Mouse (Mus musculus) limb, embryonic 12.5 days (tissue): Measurements from ENCODE around the gene Cftr. TPM values are rescaled to one million over a fixed set of nuclear protein-coding genes. Genes with fewer than 3 reads are reported as not detected.

Experiments used
- ATAC-seq: fragments of 200-750 bp; cut with Nextera tagmentation; 2 replicates; pipeline ENCODE4 v1.8.0; 2017; ENCODE audit warnings: low read depth, moderate TSS enrichment; ENCODE audit not compliant: insufficient number of reproducible peaks, insufficient read depth, low FRiP score, low TSS enrichment
- H3K27ac ChIP-seq: fragments of 300-500 bp; sonication (generic); 2 replicates; pipeline ENCODE4 v1.5.1; 2016; ENCODE audit warnings: mild to moderate bottlenecking, moderate library complexity
- H3K27me3 ChIP-seq: fragments of 300-500 bp; sonication (generic); 2 replicates; pipeline ENCODE4 v1.6.1; 2016; ENCODE audit warnings: mild to moderate bottlenecking, moderate library complexity
- H3K36me3 ChIP-seq: fragments of 300-500 bp; sonication (generic); 2 replicates; pipeline ENCODE4 v1.6.1; 2016; ENCODE audit warnings: mild to moderate bottlenecking, moderate library complexity
- H3K4me1 ChIP-seq: fragments of 300-500 bp; sonication (generic); replicated peaks from 2 replicates; pipeline ENCODE4 v1.6.1; 2016
- H3K4me2 ChIP-seq: fragments of 300-500 bp; sonication (generic); 2 replicates; pipeline ENCODE4 v1.6.1; 2016; ENCODE audit warnings: mild to moderate bottlenecking, moderate library complexity
- H3K4me3 ChIP-seq: fragments of 300-500 bp; sonication (generic); replicated peaks from 2 replicates; pipeline ENCODE4 v1.5.1; 2016; ENCODE audit warnings: mild to moderate bottlenecking
- H3K9ac ChIP-seq: fragments of 300-500 bp; sonication (generic); replicated peaks from 2 replicates; pipeline ENCODE4 v1.6.1; 2016; ENCODE audit warnings: mild to moderate bottlenecking, moderate library complexity
- H3K9me3 ChIP-seq: fragments of 300-500 bp; sonication (generic); 2 replicates; pipeline ENCODE4 v1.6.1; 2016; ENCODE audit warnings: mild to moderate bottlenecking, moderate library complexity
- WGBS: fragments of 180-500 bp; shearing (Covaris S2); methylation state at CpG from one replicate; pipeline ENCODE4 v1.1.7; 2016; 5-methylcytosine and 5-hydroxymethylcytosine counted together
- polyA plus RNA-seq: library from polyadenylated mRNA; unstranded; fragments of >200 nt; fragmentation: Nextera tagmentation; extraction: Ambion mirVana; gene quantifications from 2 replicates; pipeline ENCODE4 v1.2.1, GENCODE M21; 2016

Cftr gene
- polyA plus RNA-seq, 1 experiment from 2014 or later: 0.13 TPM

DNA sequence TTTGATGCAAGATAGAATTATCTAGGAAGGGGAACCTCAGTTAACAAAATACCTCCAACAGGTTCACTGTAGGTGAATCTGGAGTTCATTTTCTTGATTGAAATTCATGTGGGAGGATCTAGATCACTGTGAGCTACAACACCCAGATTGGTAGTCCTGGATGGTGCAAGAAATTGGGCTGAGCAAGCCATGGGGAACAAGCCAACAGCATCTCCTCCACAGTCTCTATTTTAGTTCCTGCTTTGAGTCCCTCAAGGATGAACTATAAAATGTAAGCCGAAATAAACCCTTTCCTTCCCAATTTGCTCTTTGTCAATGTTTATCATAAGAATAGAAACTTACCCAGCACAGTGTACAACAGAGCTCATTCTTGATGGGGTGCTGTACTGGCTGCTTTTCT, 152.5 kb downstream of the Cftr start:
- no peak for ATAC-seq
- Histone ChIP-seq H3K4me3 (no peak overlapping the region), H3K27me3 (no peaks in the 10 kb centered on the region), H3K27ac (no peak overlapping the region), H3K4me1 (peaks cover 5% of the 10 kb centered on the region), H3K9ac (no peak overlapping the region), H3K4me2 (no peak overlapping the region), H3K9me3 (no peaks in the 10 kb centered on the region), H3K36me3 (no peaks in the 10 kb centered on the region)
- WGBS: 88% methylated on average over 1 of the region's 1 CpGs

DNA sequence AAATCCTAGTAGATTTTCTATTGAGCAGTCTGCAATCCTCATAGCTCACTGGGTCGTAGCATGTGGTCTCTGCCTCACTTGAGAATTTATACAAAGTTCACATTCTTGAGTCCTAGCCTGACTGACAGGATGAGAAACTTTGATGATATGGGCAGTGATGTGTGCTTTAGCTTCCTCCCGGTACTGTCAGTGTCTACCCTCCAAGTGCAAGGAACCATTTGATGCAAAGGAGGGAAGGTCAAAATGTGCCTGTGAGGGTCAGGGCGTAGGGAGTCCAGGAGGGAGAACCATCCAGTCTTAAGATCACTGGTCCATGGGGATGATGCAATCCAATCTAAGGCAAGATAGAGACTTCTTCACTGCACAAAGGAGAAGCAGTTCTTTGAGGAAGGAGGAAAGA, 164.9 kb downstream of the Cftr start:
- ATAC-seq: no peak

DNA sequence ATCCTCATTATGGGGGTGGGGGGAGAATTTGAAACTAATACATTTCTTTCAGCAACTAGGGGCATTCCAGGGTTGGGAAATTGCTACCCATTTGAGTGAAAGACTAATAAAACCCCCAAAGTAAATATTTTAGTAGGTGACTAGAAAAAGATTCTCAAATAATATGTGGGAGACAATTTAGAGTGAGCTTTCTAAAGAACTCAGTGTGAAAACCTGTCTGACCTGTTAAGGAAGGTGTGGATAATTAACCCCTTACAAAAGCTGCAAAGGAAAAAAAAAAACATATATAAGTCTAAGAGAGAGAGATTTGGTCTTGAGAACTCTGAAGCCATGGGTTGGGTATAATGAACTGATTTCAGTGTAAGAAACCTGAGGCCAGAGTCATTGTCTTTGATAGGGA, 167.8 kb downstream of the Cftr start:
- Histone ChIP-seq H3K9ac (no peak overlapping the region), H3K4me3 (no peak overlapping the region), H3K27me3 (no peaks in the 10 kb centered on the region), H3K9me3 (no peaks in the 10 kb centered on the region), H3K4me2 (no peak overlapping the region), H3K36me3 (no peaks in the 10 kb centered on the region), H3K4me1 (no peaks in the 10 kb centered on the region), H3K27ac (no peak overlapping the region)
- ATAC-seq: no peak

More for the DNA sequence above, 164.9 kb downstream of the Cftr start:
- WGBS: 88% methylated on average over 3 of the region's 3 CpGs
- Histone ChIP-seq H3K4me3 (no peak overlapping the region), H3K4me2 (no peak overlapping the region), H3K27me3 (no peaks in the 10 kb centered on the region), H3K9ac (no peak overlapping the region), H3K36me3 (no peaks in the 10 kb centered on the region), H3K9me3 (no peaks in the 10 kb centered on the region), H3K27ac (no peak overlapping the region), H3K4me1 (no peaks in the 10 kb centered on the region)

DNA sequence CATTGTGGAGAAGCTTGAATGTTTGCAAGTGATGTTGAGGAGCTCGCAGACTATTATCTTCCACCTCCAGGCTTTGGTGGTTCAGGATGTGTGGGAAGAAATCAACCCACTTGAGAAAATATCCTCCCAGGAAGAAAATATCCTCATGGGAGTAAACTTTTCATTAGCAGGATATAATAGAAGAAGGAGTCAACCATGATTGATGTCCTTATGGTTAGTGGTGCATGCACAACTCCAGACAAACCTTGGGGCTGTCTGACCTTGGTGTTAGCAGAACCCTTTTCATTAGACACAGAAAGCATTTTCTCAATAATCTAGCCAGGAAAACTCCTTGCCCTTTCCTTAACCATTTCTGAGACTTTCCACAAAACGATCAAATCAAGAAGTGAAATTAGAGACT, 173.8 kb downstream of the Cftr start:
- H3K9me3 ChIP-seq: no peaks in the 10 kb centered on the region
- H3K4me1 ChIP-seq: no peaks in the 10 kb centered on the region
- H3K27ac ChIP-seq: no peak overlapping the region
- 91% methylated on average over 2 of the region's 2 CpGs for WGBS
- no peak overlapping the region for H3K4me2 ChIP-seq
- no peaks in the 10 kb centered on the region for H3K36me3 ChIP-seq
- no peak for ATAC-seq
- H3K4me3 ChIP-seq: no peak overlapping the region
- no peaks in the 10 kb centered on the region for H3K27me3 ChIP-seq
- H3K9ac ChIP-seq: no peak overlapping the region

DNA sequence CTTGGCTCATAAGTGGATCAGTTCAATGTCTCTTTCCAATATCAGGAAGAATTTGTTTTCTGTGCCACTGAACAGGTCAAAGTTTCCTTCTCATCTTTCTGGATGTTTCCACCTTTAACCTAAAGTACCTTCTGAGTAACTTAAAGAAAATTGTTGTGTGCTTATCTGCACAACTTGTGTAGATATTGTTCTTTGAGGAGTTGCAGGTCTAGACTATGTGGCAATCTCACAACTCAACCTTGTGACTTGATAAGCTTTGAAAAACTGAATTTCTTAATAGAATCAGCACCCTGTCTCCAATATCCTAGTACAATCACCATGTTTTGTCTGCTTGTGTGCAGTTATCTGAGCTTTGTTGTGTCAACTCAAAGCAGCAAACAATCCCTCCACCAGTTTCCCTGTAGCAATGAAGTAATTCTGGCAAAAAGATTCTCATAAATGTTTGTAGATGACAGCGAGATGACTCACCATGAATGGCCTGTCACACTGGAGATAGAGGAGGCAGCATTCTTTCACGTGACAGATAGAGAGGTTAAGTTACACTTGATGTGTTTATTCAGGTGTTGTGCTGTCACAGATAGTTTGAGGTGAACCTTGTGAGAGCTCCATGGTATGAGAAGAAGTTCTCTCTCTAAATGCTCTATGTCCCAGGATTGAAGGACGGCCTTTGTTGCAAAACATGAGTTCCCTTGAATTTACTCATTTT, 178.8 kb downstream of the Cftr start:
- ATAC-seq: no peak
- Histone ChIP-seq H3K27me3 (no peaks in the 10 kb centered on the region), H3K9me3 (no peaks in the 10 kb centered on the region), H3K4me3 (no peak overlapping the region), H3K4me1 (no peaks in the 10 kb centered on the region), H3K36me3 (no peaks in the 10 kb centered on the region), H3K4me2 (no peak overlapping the region), H3K27ac (no peak overlapping the region), H3K9ac (no peak overlapping the region)
- 74% methylated on average over 3 of the region's 3 CpGs for WGBS

DNA sequence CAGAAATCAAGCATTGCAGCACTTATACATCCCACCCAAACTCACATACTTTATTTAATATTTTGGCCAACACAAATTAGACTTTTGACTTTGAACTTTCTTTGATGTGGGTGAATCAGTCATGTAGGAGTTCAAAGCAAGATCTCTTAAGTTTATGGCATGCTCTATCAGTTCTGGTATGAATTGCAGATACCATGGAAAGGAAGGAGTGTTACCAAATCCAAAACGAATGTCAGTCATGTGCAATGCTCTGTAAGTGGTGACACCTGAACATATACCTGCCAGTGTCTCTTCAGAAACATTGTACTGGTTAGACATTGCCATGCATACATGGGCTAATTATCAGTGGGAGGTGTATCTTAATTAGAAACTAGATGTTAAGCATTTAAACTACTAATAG, 189.7 kb downstream of the Cftr start:
- no peaks in the 10 kb centered on the region for H3K4me1 ChIP-seq
- no peaks in the 10 kb centered on the region for H3K9me3 ChIP-seq
- 74% methylated on average over 1 of the region's 1 CpGs for WGBS

DNA sequence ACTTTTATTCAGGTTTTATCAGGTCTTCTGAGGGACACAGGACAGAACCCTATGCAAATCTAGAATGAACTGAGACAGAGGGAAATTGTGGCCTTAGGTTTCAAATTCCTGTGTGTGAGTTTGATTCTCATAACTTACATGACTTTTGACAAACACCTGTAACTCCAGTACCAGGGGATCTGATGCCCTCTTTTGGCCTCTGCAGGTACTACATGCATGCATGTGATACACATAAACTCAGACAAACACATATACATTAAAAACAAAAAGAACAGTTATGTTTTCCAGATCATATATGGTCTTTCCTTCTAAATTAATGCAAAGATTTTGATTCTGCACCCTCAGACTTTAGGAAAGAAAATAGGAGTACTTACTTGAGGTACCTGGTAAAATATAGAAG, 190.5 kb downstream of the Cftr start:
- H3K36me3 ChIP-seq: no peaks in the 10 kb centered on the region
- no peak overlapping the region for H3K4me2 ChIP-seq
- no peak overlapping the region for H3K27ac ChIP-seq
- H3K9ac ChIP-seq: no peak overlapping the region
- no peaks in the 10 kb centered on the region for H3K4me1 ChIP-seq
- no peaks in the 10 kb centered on the region for H3K9me3 ChIP-seq
- H3K27me3 ChIP-seq: no peaks in the 10 kb centered on the region
- no peak for ATAC-seq
- no peak overlapping the region for H3K4me3 ChIP-seq

More for the DNA sequence above, 189.7 kb downstream of the Cftr start:
- no peak for ATAC-seq
- Histone ChIP-seq H3K27me3 (no peaks in the 10 kb centered on the region), H3K4me3 (no peak overlapping the region), H3K36me3 (no peaks in the 10 kb centered on the region), H3K4me2 (no peak overlapping the region), H3K27ac (no peak overlapping the region), H3K9ac (no peak overlapping the region)

DNA sequence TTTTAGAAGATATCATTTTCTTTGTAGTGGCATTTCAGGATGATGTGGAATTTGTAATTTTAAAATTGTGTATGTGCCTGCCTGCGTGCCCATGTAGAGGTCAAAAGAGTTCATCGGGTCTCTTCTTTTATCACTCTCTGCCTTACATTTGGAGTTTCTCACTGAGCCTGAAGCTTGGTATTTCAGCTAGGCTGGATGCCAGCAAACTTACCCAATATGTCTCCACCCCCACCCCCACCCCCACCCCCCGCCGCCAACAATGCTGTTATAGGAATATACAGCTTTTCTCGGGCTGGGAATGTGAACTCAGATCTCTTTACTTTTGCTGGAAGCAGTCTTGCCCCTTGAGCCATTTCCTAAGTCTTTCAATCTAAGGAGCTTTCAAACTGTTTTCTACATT, 191.7 kb downstream of the Cftr start:
- no peak for ATAC-seq
- no peaks in the 10 kb centered on the region for H3K27me3 ChIP-seq
- no peak overlapping the region for H3K4me3 ChIP-seq
- no peak overlapping the region for H3K9ac ChIP-seq
- no peak overlapping the region for H3K27ac ChIP-seq
- H3K4me2 ChIP-seq: no peak overlapping the region
- WGBS: 80% methylated on average over 5 of the region's 5 CpGs
- H3K36me3 ChIP-seq: 0 out of 2 replicates have a peak, but pooled peaks cover 2% of the 10 kb centered on the region
- no peaks in the 10 kb centered on the region for H3K4me1 ChIP-seq
- H3K9me3 ChIP-seq: no peaks in the 10 kb centered on the region

DNA sequence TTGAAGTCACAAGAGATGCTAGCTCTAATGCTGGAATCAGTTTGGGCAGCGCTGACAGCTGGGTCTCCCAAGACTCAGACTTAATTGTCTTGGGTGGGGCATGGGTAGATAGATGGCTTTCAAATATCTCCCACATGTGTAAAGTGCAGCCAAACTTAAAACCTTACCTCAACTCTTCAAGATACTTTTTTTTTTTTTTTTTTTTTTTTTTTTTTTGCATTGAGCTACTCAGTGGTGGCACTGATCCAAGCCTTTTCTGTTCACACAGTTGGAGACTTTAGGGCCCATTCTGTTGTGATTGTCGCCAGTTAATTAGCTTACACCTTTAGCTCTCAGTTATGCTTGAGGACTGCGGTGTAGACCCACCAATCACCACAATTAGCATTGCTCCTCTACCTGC, 198.6 kb downstream of the Cftr start:
- 77% methylated on average over 3 of the region's 3 CpGs for WGBS
- no peak for ATAC-seq
- no peaks in the 10 kb centered on the region for H3K27me3 ChIP-seq
- H3K9ac ChIP-seq: no peak overlapping the region
- H3K4me1 ChIP-seq: no peaks in the 10 kb centered on the region
- H3K4me2 ChIP-seq: no peak overlapping the region
- no peaks in the 10 kb centered on the region for H3K9me3 ChIP-seq
- H3K36me3 ChIP-seq: 0 out of 2 replicates have a peak, but pooled peaks cover 4% of the 10 kb centered on the region
- H3K4me3 ChIP-seq: no peak overlapping the region
- no peak overlapping the region for H3K27ac ChIP-seq

DNA sequence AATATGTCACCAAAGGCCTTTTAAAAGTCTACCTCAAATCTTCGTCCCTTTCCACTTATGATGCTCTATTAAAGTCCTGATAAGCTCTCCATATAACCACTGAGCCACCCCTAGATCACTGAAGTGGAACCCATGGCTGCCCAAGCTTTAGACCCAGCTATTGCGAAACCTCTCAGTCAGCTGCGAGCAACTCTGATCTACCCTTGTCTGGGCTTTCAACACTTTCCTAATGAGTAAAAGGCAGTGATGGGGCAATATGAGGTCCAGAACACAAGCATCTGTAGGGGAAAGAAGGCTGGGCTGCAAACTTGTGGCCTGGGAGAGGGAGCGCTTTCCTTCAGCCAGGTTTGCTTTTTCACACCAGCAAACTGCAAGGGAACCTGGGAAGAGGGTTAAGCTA, 199.2 kb downstream of the Cftr start:
- 90% methylated on average over 4 of the region's 4 CpGs for WGBS

More for the DNA sequence above, 199.2 kb downstream of the Cftr start:
- no peaks in the 10 kb centered on the region for H3K9me3 ChIP-seq
- no peak overlapping the region for H3K9ac ChIP-seq
- H3K27me3 ChIP-seq: no peaks in the 10 kb centered on the region
- 0 out of 2 replicates have a peak, but pooled peaks cover 4% of the 10 kb centered on the region for H3K36me3 ChIP-seq
- no peaks in the 10 kb centered on the region for H3K4me1 ChIP-seq
- H3K4me3 ChIP-seq: no peak overlapping the region
- no peak for ATAC-seq
- H3K4me2 ChIP-seq: no peak overlapping the region
- H3K27ac ChIP-seq: no peak overlapping the region
